Mouse (Mus musculus): ENCODE results near the gene Sh3rf1.

- TF ChIP-seq CTCF (conservative IDR thresholded peaks at IDR 0.05; ENCODE audit: low read length) (no peak), POU5F1 (IDR thresholded peaks at IDR 0.05; ENCODE audit: borderline replicate concordance, low read length) (no peak)
Measured at GRCm38 (mm10) chr8:61425125-61425524, 201.5 kb downstream of the Sh3rf1 start.

All from E14TG2a.4 (cell line).